Mouse (Mus musculus) layer of hippocampus, adult 6 months (tissue): Measurements from ENCODE around the gene Cxcr2. TPM values are rescaled to one million over a fixed set of nuclear protein-coding genes. Genes with fewer than 3 reads are reported as not detected.

ENCODE experiments used
- long read RNA-seq, 2 experiments: library from polyadenylated mRNA; unstranded; transcript quantifications; one replicate each; pipeline ENCODE4 v2.0.0; 2019 to 2020
- microRNA-seq: library from miRNA; unstranded; fragments of <30 nt; microRNA quantifications from one replicate; pipeline ENCODE4 v1.2.0, GENCODE M21; 2020
- polyA plus RNA-seq: library from polyadenylated mRNA; unstranded; fragments of <200 nt; fragmentation: Nextera tagmentation; gene quantifications from 2 replicates; pipeline ENCODE4 v1.2.3, GENCODE M21; 2021

Cxcr2 gene
- polyA plus RNA-seq = 0.09 and 0.11 TPM in 2 replicates
- long read RNA-seq, experiment 1 = 0 reads
- long read RNA-seq, experiment 2 = 0 reads

GRCm38 (mm10) chr1:74153461-74154184 is at the start of gene Cxcr2:
Gene Cxcr2, plus strand, starts transcription at chr1:74153989.

GRCm38 (mm10) chr1:74124021-74124981 is 29.5 kb upstream of the Cxcr2 start, which contains the start of gene Tns1:
Gene Tns1, minus strand, starts transcription at chr1:74124449.

GRCm38 (mm10) chr1:74124991-74125552 is 28.7 kb upstream of the Cxcr2 start, which contains the start of gene Rufy4:
Gene Rufy4, plus strand, starts transcription at chr1:74125541.

DNA sequence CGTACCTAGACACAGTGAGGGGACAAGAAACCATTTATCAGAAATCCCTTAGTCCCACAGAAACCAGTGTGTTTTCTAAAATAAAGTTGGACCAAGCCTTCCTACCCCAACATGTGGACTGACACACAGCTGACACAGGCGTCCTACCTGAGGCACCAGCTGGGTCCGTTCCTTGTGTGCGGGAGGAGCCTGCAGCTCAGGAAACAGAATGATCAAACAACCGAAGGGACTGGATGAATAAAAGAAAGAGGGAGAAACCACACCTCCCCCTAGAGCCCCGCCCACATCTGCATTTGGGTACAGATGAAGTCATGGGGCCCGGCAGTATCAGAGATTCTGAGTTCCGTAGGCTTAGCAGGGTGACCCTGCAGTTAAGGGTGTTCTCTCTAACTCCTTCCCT is 40.7 kb downstream of the Cxcr2 start, which contains the start of gene Cxcr1:
Cxcr1 (minus strand) TSS at position 187 of the 400 bp plus-strand sequence.

Small RNA genes within 50 kb of the gene (microRNA-seq; reads per million reads assigned to microRNA genes)
- not detected for gene Mir1928

Other genes starting within 250 kb of the Cxcr2 start
- 10.8 and 13.1 TPM in 2 replicates for gene Tns1, start 29.5 kb upstream of the Cxcr2 start, polyA plus RNA-seq
- gene Rufy4, start 28.4 kb upstream of the Cxcr2 start, polyA plus RNA-seq = not detected in 2 replicates
- not detected in 2 replicates for gene Cxcr1, start 40.6 kb downstream of the Cxcr2 start, polyA plus RNA-seq
- gene Arpc2, start 82.1 kb downstream of the Cxcr2 start, polyA plus RNA-seq = 181 and 207 TPM in 2 replicates
- gene Gpbar1, start 124.6 kb downstream of the Cxcr2 start, polyA plus RNA-seq = not detected in 2 replicates
- gene Aamp, start 130.7 kb downstream of the Cxcr2 start, polyA plus RNA-seq = 273 and 283 TPM in 2 replicates
- gene Pnkd, start 130.9 kb downstream of the Cxcr2 start, polyA plus RNA-seq = 237 and 250 TPM in 2 replicates
- gene Tmbim1, start 151.6 kb downstream of the Cxcr2 start, polyA plus RNA-seq = 26.0 and 33.6 TPM in 2 replicates
- 1.3 and 2.3 TPM in 2 replicates for gene Catip, start 208.1 kb downstream of the Cxcr2 start, polyA plus RNA-seq
- gene Slc11a1, start 221.2 kb downstream of the Cxcr2 start, polyA plus RNA-seq = 1.3 and 3.5 TPM in 2 replicates
- 4.4 and 5.3 TPM in 2 replicates for gene Ctdsp1, start 237.5 kb downstream of the Cxcr2 start, polyA plus RNA-seq